Mouse (Mus musculus) adrenal gland, postnatal 10 days (tissue): Measurements from ENCODE around the gene Casp9. TPM values are rescaled to one million over a fixed set of nuclear protein-coding genes. Genes with fewer than 3 reads are reported as not detected.
"Not testable (repeated sequence)": the region's sequence is repeated elsewhere in the genome, so short reads cannot be mapped to it uniquely, and the experiment has no call there.

Source experiments
- DNase-seq: peaks from one replicate; pipeline ENCODE4 v3.0.0; 2021; ENCODE audit warnings: mixed read lengths
- long read RNA-seq, 2 experiments: library from polyadenylated mRNA; stranded (forward); transcript quantifications; one replicate each; pipeline ENCODE4 v2.0.0; 2021
- total RNA-seq, 2 experiments: library from RNA; stranded (reverse); gene quantifications; 2 replicates each; pipeline ENCODE4 v1.2.3; 2021

Gene Casp9
- total RNA-seq: 10 to 100 TPM; 14.4 to 22.5 TPM
- long read RNA-seq, experiment 1, transcript Casp9-201 (9 exons, 3,897 nt): major isoform, 22 of 41 reads
- long read RNA-seq, experiment 1, partial matches to known transcripts: 2 of 41 reads
- long read RNA-seq, experiment 1, other reads (novel, unspliced or antisense): 17 of 41 reads
- long read RNA-seq, experiment 2, transcript Casp9-201 (9 exons, 3,897 nt): major isoform, 11 of 20 reads
- long read RNA-seq, experiment 2, partial matches to known transcripts: 1 of 20 reads
- long read RNA-seq, experiment 2, other reads (novel, unspliced or antisense): 8 of 20 reads

GRCm38 (mm10) chr4:141793282-141794151 lies at the start of gene Casp9:
Gene Casp9, plus strand, starts transcription at chr4:141793612.
- peak; percentile 99 for DNase-seq

- DNase-seq: no peak
Observed at GRCm38 (mm10) chr4:141746578-141747346, 46.6 kb upstream of the Casp9 start, which contains the start of gene Agmat. Gene Agmat, plus strand, starts transcription at chr4:141746672.

DNA sequence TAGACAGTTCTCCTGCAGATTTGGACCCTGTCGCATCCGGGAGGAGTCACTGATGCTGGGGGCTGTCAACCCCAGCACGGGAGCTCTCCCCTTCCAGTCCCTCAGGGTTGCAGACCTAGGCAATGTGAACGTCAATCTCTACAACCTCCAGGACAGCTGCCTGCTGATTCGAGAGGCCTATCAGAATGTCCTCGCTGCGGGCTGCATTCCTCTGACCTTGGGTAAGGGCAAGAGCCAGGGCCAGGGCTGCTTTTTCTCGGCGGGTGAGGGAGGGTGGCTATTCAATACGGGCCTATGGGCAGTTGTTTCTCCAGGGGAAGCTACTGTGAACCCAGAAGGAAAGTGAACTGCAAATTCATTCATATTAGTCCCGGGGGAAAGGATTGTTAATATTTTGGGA lies 43.9 kb upstream of the Casp9 start:
- DNase-seq: peak; percentile 67

DNA sequence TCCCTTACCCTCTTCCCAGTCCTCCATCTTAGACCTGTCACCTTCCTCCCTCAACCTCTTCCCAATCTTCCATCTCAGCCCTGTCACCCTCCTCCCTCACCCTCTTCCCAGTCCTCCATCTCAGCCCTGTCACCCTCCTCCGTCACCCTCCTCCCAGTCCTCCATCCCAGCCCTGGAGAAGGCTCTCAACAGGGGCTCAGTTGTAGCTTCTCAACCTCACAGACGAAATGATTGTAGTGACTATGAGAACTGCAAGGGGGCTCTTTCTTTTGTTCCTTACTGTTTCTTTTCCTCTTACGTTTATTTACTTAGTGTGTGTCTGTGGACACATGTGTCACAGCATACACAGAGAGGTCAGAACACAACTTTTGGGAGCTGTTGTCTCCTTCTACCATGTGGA lies 42.6 kb upstream of the Casp9 start:
- DNase-seq: no peak

DNA sequence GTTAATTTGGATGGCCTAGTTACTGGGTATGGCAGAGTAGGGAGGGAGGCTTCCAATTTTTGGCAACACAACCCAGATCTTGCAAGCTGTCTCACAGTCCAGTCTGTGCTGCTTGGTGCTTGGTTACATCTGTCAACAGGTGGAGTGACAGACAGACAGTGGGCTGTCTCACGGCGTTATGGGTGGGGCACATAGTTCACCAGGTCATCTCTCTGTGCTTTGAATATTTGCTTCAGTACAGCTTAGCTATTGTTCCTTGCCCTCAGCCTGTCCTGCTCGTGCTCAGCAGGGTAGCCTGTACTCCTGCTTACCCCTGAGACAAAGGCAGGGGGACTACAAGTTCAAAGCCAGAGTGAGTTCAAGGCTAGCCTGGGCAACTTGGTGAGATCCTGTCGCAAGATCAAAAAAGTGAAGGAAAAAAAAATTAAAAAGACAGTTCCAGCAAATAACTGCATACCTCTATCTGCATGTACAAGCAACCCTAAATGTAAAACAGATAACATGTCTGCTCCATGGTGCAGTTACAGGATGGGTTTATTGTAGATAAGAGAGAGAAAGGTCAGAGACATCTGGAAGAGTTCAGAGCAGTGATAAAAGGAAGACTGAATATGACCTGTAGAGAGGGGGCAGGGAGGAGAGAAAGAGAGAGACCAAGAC lies 41.9 kb upstream of the Casp9 start:
- no peak for DNase-seq

GRCm38 (mm10) chr4:141752076-141752421 lies 41.4 kb upstream of the Casp9 start:
- no peak for DNase-seq

DNA sequence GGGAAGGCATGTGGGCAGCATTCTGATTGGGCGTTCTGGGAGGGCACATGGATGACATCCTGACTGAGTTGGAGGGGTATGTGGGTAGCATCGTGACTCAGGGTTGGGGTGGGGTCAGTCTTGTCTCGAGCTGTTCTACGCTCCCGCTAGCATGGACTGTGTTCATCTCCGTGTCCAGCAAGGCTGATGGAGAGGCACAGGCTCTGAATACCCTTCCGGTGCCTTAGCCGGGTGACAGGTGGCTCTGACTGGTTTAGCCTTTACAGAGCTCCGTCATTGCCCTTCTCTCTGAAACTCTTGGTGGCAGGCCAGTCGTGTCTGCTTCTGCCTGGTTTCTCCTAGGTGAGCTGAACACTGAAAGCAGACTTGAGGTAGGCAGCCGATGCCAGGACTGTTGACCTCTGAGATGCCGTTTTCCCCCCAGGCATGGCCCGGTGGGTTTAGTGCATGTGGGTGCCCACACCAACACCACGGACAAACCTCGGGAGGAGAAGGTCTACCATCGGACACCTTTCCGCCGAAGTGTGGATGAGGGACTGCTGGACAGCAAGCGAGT lies 38.0 kb upstream of the Casp9 start:
- DNase-seq: no peak

- no peak for DNase-seq
Observed at GRCm38 (mm10) chr4:141757124-141757523, 36.3 kb upstream of the Casp9 start.

- no peak for DNase-seq
Observed at GRCm38 (mm10) chr4:141758874-141759542, 34.4 kb upstream of the Casp9 start.

DNA sequence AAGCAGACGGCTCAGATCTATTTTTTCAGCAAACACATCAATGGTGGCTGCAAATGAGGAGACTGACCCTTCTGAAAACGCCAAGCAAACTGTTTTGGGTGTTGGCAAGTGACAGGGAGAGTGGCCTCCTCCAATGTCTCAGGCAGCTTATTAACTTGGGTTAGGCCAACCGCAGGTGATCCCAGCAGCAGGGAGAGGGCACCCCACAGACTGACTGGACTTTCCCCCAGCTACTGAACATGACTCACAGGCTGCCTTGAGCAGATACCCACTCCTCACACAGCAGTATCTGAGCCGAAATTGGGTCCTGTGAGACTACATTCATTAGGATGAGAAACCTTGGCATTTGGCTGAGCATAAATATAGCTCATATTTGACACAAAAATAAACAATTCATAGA lies 32.5 kb upstream of the Casp9 start:
- no peak for DNase-seq

DNA sequence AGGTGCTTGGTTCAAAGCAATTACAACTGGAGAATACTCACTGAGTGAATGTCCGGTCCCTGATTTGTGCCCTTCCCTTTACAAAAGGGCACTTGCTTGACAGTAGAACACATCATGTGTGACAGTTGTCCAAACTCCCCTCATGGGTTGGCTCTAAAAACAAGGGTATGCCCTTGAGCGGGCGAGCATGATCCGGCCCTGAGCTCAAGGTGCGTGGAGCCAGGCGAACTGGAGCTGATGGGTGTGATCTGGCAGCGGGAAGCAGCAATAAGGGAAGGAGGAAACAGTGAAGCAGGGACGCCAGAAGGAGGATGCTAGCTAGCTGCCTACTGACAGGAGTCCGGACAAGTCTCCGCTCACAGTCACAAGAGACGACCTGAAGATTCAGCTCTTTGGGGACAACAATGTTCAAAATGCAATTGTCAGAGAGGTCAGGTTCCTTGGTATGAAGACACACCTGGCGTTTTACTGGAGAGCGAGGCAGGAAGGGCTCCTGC lies 31.3 kb upstream of the Casp9 start:
- no peak for DNase-seq

DNA sequence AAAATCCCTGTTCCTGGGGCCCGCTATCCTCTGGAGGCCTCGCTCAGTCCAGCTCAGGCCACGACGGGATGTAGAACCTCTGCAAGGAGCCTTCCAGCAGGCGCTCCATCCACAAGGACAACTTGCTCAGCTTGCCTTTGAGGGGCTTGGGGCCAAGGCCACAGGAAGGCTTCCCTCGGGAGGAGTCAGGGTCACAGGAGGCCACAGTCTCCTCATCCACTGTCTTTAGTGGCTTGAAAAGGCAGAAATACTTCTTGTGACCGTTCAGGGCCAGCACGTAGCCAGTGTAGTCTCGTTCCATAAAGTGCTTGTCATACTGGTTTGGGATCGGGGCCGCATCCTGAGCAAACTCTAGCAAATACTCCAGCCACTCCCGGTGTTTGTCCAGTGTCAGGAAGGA lies 29.9 kb upstream of the Casp9 start:
- no peak for DNase-seq

GRCm38 (mm10) chr4:141765008-141765407 lies 28.4 kb upstream of the Casp9 start:
- DNase-seq: no peak

DNA sequence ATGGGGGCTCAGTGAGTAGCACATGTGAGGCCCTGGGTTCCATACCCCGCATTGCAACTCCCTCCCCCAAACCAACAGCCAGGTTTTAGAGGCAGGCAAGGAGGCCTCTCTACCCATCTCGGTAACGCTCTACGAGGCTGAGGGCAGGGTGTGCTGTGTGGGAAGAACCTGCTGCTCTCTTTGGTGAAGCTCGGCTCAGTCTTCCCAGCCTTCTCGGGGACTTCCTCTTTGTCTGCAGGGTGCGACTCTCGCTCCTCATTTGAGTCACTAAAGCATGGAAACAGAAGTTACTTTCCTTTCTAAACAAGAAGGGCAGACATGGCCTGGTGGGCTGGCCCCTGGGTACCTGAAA lies 27.1 kb upstream of the Casp9 start:
- no peak for DNase-seq

DNA sequence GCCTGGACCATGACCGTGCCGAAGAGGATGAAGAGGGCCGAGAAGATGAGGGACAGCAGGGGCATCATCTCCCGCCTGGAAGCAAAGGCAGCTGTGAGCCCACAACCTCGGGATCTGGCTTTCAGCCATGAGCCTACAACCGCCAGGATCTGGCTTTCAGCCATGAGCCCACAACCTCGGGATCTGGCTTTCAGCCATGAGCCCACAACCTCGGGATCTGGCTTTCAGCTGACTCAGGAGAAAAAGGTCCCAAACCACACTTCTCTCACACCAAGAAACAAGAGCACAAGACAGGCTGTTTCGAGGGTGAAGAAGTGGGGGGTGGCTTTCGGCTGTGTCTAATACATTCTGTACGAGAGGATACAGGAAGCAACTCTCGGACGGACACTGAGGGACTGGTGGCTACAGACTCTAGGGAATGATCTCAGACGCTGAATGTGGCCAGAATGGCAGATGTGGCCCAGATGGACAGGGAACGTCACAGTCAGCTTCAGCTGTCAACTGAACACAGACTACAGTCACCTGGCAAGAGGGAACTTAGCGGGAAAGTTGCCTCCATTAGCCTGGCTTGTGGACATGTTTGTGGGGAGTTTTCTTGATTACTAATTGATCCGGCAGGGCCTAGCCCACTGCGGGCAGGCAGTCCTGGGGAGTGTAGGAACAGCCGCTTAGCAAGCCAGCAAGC lies 26.6 kb upstream of the Casp9 start:
- no peak for DNase-seq

GRCm38 (mm10) chr4:141767353-141768036 lies 25.9 kb upstream of the Casp9 start:
- no peak for DNase-seq

- DNase-seq: no peak
Observed at GRCm38 (mm10) chr4:141769501-141770160, 23.8 kb upstream of the Casp9 start.

GRCm38 (mm10) chr4:141771823-141772222 lies 21.6 kb upstream of the Casp9 start:
- DNase-seq: no peak

- DNase-seq: not testable (repeated sequence)
Observed at GRCm38 (mm10) chr4:141773019-141773418, 20.4 kb upstream of the Casp9 start.
